Mouse (Mus musculus): ENCODE data around the gene Cul4a. TPM values are rescaled to one million over a fixed set of nuclear protein-coding genes. Genes with fewer than 3 reads are reported as not detected.

Gene Cul4a
- 85.4 and 95.0 TPM in 2 replicates for total RNA-seq (2014; rRNA removed)
- 42.4 and 46.0 TPM in 2 replicates for polyA plus RNA-seq (2012; rRNA removed)

DNA sequence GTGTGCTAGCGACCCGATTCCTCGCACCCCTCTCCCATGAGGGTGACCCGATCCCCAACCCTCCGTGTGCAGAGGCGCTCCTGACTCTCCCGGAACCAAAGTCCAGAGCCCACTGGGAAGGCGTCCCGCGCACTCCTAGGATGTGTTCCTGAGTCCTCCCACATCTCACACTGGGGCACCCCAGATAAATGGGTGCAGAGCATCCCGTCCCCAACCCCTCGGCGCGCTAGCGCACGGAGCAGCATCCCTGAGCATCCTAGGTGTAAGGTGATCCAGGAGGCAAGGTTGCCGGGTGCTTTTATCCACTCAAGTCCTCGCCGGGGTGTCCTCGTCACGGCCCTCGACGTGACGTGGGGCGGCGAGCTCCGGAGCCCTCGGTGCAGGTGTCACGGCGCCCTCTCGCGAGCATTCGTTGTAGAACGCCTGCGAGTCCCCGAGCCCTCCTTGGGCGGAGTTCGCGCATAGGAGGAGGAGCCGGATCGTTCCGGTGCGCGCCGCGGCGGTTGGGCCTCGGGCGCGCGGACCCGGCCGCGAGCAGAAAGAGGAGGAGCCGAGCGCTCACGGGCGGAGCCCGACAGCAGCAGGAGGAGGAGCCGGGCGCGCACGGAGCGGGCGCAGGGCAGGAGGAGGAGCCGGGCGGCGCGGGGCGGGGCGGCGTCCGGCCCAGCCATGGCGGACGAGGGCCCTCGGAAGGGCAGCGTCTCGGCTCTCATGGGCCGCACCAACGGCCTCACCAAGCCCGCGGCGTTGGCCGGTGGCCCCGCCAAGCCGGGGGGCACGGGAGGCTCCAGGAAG lies at the start of gene Cul4a, which contains the start of gene Pcid2:
Gene Cul4a (plus strand): TSS at position 535 of the 795 bp plus-strand sequence.
Gene Pcid2 (minus strand): TSS at position 373 of the 795 bp plus-strand sequence.
- Histone ChIP-seq H3K4me1 (ENCODE audit: control insufficient read depth, insufficient read depth, low read length) (peaks cover 16% of the 10 kb centered on the region), H3K27ac (replicated peaks; ENCODE audit: insufficient read depth, low read depth, low read length) (peak within 1 kb of the TSS; percentile 98), H3K9ac (ENCODE audit: low read depth, low read length) (peak within 1 kb of the TSS; percentile 99), H3K36me3 (ENCODE audit: control insufficient read depth, insufficient read depth, low read length) (peaks cover 2% of the 10 kb centered on the region), H3K79me2 (ENCODE audit: control insufficient read depth, insufficient read depth, low read length) (peaks cover 44% of the 10 kb centered on the region), H3K4me3 (ENCODE audit: insufficient read depth, low read depth, low read length) (peak within 1 kb of the TSS; percentile 97), H3K27me3 (ENCODE audit: control insufficient read depth, insufficient read depth, low read length) (no peaks in the 10 kb centered on the region)
- TF ChIP-seq POLR2A (IDR thresholded peaks at IDR 0.05; ENCODE audit: extremely low read depth, insufficient read depth, low read length) = peak; percentile 87
- TF ChIP-seq CTCF (IDR thresholded peaks at IDR 0.05; ENCODE audit: low read depth, low read length) = peak; percentile 71
- under 1% methylated on average over 80 of the region's 87 CpGs for WGBS
- DNase-seq (ENCODE audit: extremely low read depth, low read depth, low spot score) = peak; percentile 84

GRCm38 (mm10) chr8:13057351-13057750 lies 48.1 kb upstream of the Cul4a start:
- Histone ChIP-seq H3K27me3 (ENCODE audit: control insufficient read depth, insufficient read depth, low read length) (no peaks in the 10 kb centered on the region), H3K36me3 (ENCODE audit: control insufficient read depth, insufficient read depth, low read length) (peaks cover 19% of the 10 kb centered on the region), H3K9ac (ENCODE audit: low read depth, low read length) (peak overlapping the region; percentile 67), H3K27ac (replicated peaks; ENCODE audit: insufficient read depth, low read depth, low read length) (peak overlapping the region; percentile 97), H3K79me2 (ENCODE audit: control insufficient read depth, insufficient read depth, low read length) (peaks cover 11% of the 10 kb centered on the region), H3K4me3 (ENCODE audit: insufficient read depth, low read depth, low read length) (no peak overlapping the region), H3K4me1 (ENCODE audit: control insufficient read depth, insufficient read depth, low read length) (peaks cover 25% of the 10 kb centered on the region)
- DNase-seq (ENCODE audit: extremely low read depth, low read depth, low spot score) = peak; percentile 99
- TF ChIP-seq POLR2A (IDR thresholded peaks at IDR 0.05; ENCODE audit: extremely low read depth, insufficient read depth, low read length) (0 out of 2 replicates have a peak, but pooled peaks have one; percentile 30), CTCF (IDR thresholded peaks at IDR 0.05; ENCODE audit: low read depth, low read length) (peak; percentile 17; the same call in 1 of the 2 replicates)
- 23% methylated on average over 4 of the region's 4 CpGs for WGBS

DNA sequence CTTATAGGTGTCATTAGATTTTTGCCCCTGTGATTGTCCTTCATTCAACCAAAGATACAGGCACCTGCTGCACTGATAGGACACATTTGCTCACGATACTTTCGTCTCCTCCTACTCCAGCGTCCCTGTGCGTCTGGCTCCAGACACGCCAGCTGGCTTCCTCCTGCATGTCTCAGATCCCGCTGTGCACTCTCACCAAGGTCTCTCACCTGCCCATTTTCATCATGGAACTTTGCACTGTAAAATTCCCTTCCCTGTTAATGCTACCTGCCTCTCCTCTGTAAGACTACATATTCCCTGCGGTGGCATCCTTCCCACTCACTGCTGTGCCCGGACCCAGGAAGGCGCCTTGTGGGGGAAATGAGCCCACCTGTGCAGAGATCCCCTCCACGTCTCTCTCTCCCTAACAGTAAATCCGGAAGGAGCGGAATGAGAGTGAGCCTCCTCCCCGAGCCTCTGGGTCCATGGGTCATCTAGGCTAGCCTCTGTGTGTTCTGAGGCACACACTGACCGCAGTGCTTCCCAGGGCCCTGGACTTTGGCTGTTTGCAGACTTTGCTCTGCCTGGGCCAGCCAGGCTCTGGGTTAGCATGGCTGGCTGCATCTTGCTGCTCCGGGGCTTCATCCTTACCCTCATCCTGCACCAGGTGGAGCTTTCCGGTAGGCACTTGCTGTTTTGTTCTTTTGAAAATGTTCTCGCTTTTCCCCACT lies 44.8 kb upstream of the Cul4a start, which contains the start of gene Proz:
Gene Proz (plus strand): TSS at position 474 of the 710 bp plus-strand sequence.
- Histone ChIP-seq H3K27ac (replicated peaks; ENCODE audit: insufficient read depth, low read depth, low read length) (peak within 1 kb of the TSS; percentile 99), H3K4me3 (ENCODE audit: insufficient read depth, low read depth, low read length) (peak within 1 kb of the TSS; percentile 71), H3K4me1 (ENCODE audit: control insufficient read depth, insufficient read depth, low read length) (peaks cover 30% of the 10 kb centered on the region), H3K27me3 (ENCODE audit: control insufficient read depth, insufficient read depth, low read length) (no peaks in the 10 kb centered on the region), H3K79me2 (ENCODE audit: control insufficient read depth, insufficient read depth, low read length) (peaks cover 16% of the 10 kb centered on the region), H3K36me3 (ENCODE audit: control insufficient read depth, insufficient read depth, low read length) (peaks cover 25% of the 10 kb centered on the region), H3K9ac (ENCODE audit: low read depth, low read length) (peak within 1 kb of the TSS; percentile 89)
- TF ChIP-seq CTCF (IDR thresholded peaks at IDR 0.05; ENCODE audit: low read depth, low read length) (no peak), POLR2A (IDR thresholded peaks at IDR 0.05; ENCODE audit: extremely low read depth, insufficient read depth, low read length) (peak; percentile 79)
- 25% methylated on average over 17 of the region's 17 CpGs for WGBS
- DNase-seq (ENCODE audit: extremely low read depth, low read depth, low spot score) = peak; percentile 92

DNA sequence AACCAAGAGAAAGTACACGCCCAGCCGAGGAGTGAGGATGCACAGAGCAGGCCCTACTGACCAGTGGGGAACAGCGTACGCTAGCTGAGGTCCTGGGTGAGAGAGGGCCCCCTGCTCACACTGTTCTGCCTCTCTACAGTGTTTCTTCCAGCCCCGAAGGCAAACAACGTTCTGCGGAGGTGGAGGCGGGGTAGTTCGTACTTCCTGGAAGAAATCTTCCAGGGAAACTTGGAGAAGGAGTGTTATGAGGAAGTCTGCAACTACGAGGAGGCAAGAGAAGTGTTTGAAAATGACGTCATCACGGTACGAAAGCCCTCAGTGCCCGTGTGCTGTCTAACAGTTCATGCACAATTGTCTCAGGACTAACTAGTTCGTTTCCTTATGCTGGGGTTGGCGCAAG lies 42.3 kb upstream of the Cul4a start:
- Histone ChIP-seq H3K36me3 (ENCODE audit: control insufficient read depth, insufficient read depth, low read length) (peaks cover 36% of the 10 kb centered on the region), H3K4me3 (ENCODE audit: insufficient read depth, low read depth, low read length) (no peak overlapping the region), H3K27ac (replicated peaks; ENCODE audit: insufficient read depth, low read depth, low read length) (peak overlapping the region; percentile 30), H3K9ac (ENCODE audit: low read depth, low read length) (peak overlapping the region; percentile 57), H3K4me1 (ENCODE audit: control insufficient read depth, insufficient read depth, low read length) (peaks cover 18% of the 10 kb centered on the region), H3K79me2 (ENCODE audit: control insufficient read depth, insufficient read depth, low read length) (peaks cover 16% of the 10 kb centered on the region), H3K27me3 (ENCODE audit: control insufficient read depth, insufficient read depth, low read length) (no peaks in the 10 kb centered on the region)
- 56% methylated on average over 16 of the region's 16 CpGs for WGBS
- TF ChIP-seq CTCF (IDR thresholded peaks at IDR 0.05; ENCODE audit: low read depth, low read length) (no peak), POLR2A (IDR thresholded peaks at IDR 0.05; ENCODE audit: extremely low read depth, insufficient read depth, low read length) (no peak)
- no peak for DNase-seq (ENCODE audit: extremely low read depth, low read depth, low spot score)

DNA sequence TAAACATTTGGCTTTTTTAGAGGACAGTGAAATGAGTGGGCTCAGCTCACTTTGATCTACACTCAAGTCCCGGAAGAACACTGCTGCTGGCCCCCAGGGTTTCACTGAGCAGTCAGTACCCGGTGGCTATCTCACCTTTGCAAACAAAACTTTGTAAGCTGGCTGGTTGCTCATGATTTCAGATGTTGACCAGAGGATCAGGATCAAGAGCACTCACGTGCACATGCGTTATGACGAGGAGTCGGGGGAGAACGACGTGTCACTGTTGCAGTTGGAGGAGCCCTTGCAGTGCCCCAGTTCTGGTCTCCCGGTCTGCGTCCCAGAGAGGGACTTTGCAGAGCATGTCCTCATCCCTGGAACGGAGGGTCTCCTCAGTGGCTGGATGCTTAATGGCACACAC lies 32.2 kb upstream of the Cul4a start:
- Histone ChIP-seq H3K9ac (ENCODE audit: low read depth, low read length) (no peak overlapping the region), H3K4me1 (ENCODE audit: control insufficient read depth, insufficient read depth, low read length) (peaks cover 4% of the 10 kb centered on the region; the same call in 1 of the 2 replicates), H3K27ac (replicated peaks; ENCODE audit: insufficient read depth, low read depth, low read length) (no peak overlapping the region), H3K36me3 (ENCODE audit: control insufficient read depth, insufficient read depth, low read length) (peaks cover 17% of the 10 kb centered on the region), H3K4me3 (ENCODE audit: insufficient read depth, low read depth, low read length) (no peak overlapping the region), H3K79me2 (ENCODE audit: control insufficient read depth, insufficient read depth, low read length) (no peaks in the 10 kb centered on the region), H3K27me3 (ENCODE audit: control insufficient read depth, insufficient read depth, low read length) (no peaks in the 10 kb centered on the region)
- TF ChIP-seq POLR2A (IDR thresholded peaks at IDR 0.05; ENCODE audit: extremely low read depth, insufficient read depth, low read length) (no peak), CTCF (IDR thresholded peaks at IDR 0.05; ENCODE audit: low read depth, low read length) (no peak)
- WGBS = 63% methylated on average over 11 of the region's 11 CpGs
- DNase-seq (ENCODE audit: extremely low read depth, low read depth, low spot score) = no peak
